In the genomic region with DNA sequence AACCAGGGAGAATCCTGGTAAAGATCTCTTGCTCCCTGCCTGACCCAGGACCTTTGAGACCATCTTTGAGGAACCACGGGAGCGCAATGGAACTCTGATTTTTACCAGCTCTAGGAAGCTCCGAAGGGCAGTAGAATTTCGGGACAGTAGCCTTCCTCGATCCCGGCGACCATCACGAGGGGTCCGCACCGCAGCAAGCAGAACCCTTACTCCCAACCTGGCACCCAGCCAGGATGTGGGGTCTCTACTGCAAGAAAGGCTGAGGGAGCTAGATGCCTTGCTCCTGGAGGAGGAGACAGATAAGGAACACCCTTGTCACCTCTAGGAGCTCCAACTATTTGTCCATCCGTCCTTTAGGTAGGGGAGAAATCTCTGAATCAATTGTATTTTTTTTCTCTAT, we compare ENCODE assay signal across 12 mouse cellular contexts. TPM values are rescaled to one million over a fixed set of nuclear protein-coding genes. Genes with fewer than 3 reads are reported as not detected.
A peak's percentile ranks its signal among the peaks of the same experiment; 100 is the strongest.
DNase-seq lines count a peak whose midpoint lies in the region; ATAC-seq and TF ChIP-seq lines count a peak whose summit lies in the region.
"Had no signal": no experiment of that assay in that cellular context is flagged by ENCODE, and none has a peak within 500 bp of the region (broad histone marks: within the 10 kb centered on the region; RNA-seq: fewer than 3 reads in every experiment).

No protein-coding gene starts in this region.

- no peak overlapping the region for H3K27ac ChIP-seq in cerebellum, adult 2 months (ENCODE audit: insufficient read depth, low read length)
- H3K27ac ChIP-seq in liver, embryonic 14.5 days, result no peak overlapping the region

- TF ChIP-seq POLR2A in cerebellum, adult 2 months (IDR thresholded peaks at IDR 0.05; ENCODE audit: borderline replicate concordance, insufficient read depth, low read length), result no peak

- TF ChIP-seq EP300 in liver, embryonic 14.5 days (IDR thresholded peaks at IDR 0.05; ENCODE audit: low read depth), result no peak

- 91% methylated on average over 11 of the region's 11 CpGs for WGBS in cerebellum, adult 2 months
- WGBS in liver, embryonic 14.5 days (ENCODE audit: insufficient replicate concordance), result 92% methylated on average over 11 of the region's 11 CpGs

- H3K9ac ChIP-seq in liver, embryonic 14.5 days (replicated peaks), result no peak overlapping the region

- DNase-seq in kidney, adult 8-10 months, result peak; percentile 29 to 44
- no peak for DNase-seq in kidney, adult 18-20 months
- DNase-seq in cerebellum, adult 11-12 months, result peak; percentile 80
- peak; percentile 44 to 47 for DNase-seq in cerebellum, adult 2 months
- no peak for DNase-seq in liver, embryonic 14.5 days (ENCODE audit: low read depth in 3 of 3, low spot score in 3 of 3)
- no peak for DNase-seq in urinary bladder, postnatal 4 days (ENCODE audit: low spot score in 2 of 2)
- DNase-seq: right cerebral cortex, postnatal 25 days had no signal

- no peak overlapping the region for H3K4me3 ChIP-seq in cerebellum, adult 2 months (replicated peaks; ENCODE audit: insufficient read depth, low read depth, low read length)
- peak overlapping the region in 1 of 2 experiments; percentile 100; a peak in 1 of 4 replicates for H3K4me3 ChIP-seq in liver, embryonic 14.5 days (ENCODE audit: insufficient read depth in 1 of 2, low read depth in 2 of 2, low read length in 2 of 2)

- H3K27me3 ChIP-seq in cerebellum, adult 2 months (ENCODE audit: control insufficient read depth, insufficient read depth, low read length), result no peaks in the 10 kb centered on the region
- H3K27me3 ChIP-seq in liver, embryonic 14.5 days (ENCODE audit: control insufficient read depth, insufficient read depth, low read length), result no peaks in the 10 kb centered on the region
- H3K27me3 ChIP-seq: heart, embryonic 12.5 days; midbrain, embryonic 15.5 days; neural tube, embryonic 15.5 days had no signal

- ATAC-seq in liver, embryonic 14.5 days (ENCODE audit: insufficient read depth), result no peak
- ATAC-seq in megakaryocyte progenitor cell, adult 5-6 weeks (replicated peaks; ENCODE audit: poor library complexity), result no peak
- ATAC-seq: lung, postnatal 0 days; midbrain, embryonic 15.5 days had no signal

- peaks cover 40% of the 10 kb centered on the region for H3K36me3 ChIP-seq in liver, embryonic 14.5 days (replicated peaks; ENCODE audit: control insufficient read depth, insufficient read depth, low read depth)

- TF ChIP-seq CTCF in cerebellum, adult 2 months (IDR thresholded peaks at IDR 0.05; ENCODE audit: borderline replicate concordance, insufficient read depth, low read depth, low read length), result no peak
- no peak for TF ChIP-seq CTCF in liver, embryonic 14.5 days (IDR thresholded peaks at IDR 0.05; ENCODE audit: low read depth)

- peak overlapping the region; percentile 97 for H3K4me2 ChIP-seq in liver, embryonic 14.5 days (ENCODE audit: low read depth)

- H3K4me1 ChIP-seq in cerebellum, adult 2 months (ENCODE audit: control insufficient read depth, insufficient read depth, low read length), result peaks cover 8% of the 10 kb centered on the region; the same call in 1 of the 2 replicates
- H3K4me1 ChIP-seq in liver, embryonic 14.5 days (replicated peaks; ENCODE audit: control insufficient read depth in 2 of 2, insufficient read depth in 2 of 2, low read length in 1 of 2), result peaks cover 30 to 33% of the 10 kb centered on the region in 2 experiments

- H3K9me3 ChIP-seq in liver, embryonic 14.5 days (ENCODE audit: control insufficient read depth, low read length), result no peaks in the 10 kb centered on the region
- H3K9me3 ChIP-seq: heart, embryonic 12.5 days; midbrain, embryonic 15.5 days; neural tube, embryonic 15.5 days had no signal

RNA-seq across cellular contexts. Expression of a gene that starts 2.7 kb away (rescaled TPM):
- polyA plus RNA-seq in cerebellum, adult 2 months (2012; rRNA removed), result 35.5 and 37.2 TPM in 2 replicates
- polyA plus RNA-seq in liver, embryonic 14.5 days (2012; rRNA removed), result 7.3 and 9.8 TPM in 2 replicates
- 4.2 and 4.7 TPM in 2 replicates for polyA plus RNA-seq in liver, embryonic 14.5 days (2014; fragmentation: Nextera tagmentation; extraction: Ambion mirVana)
- total RNA-seq in megakaryocyte progenitor cell, adult 5-6 weeks (2015), result 90.7 and 101 TPM in 2 replicates
- 19.5 and 20.0 TPM in 2 replicates for total RNA-seq in megakaryocyte progenitor cell, adult 5-6 weeks (2017)

RNA-seq across cellular contexts. Expression of a gene that starts 16.9 kb away (rescaled TPM):
- 57.9 and 66.1 TPM in 2 replicates for polyA plus RNA-seq in cerebellum, adult 2 months (2012; rRNA removed)
- polyA plus RNA-seq in liver, embryonic 14.5 days (2012; rRNA removed), result 21.2 and 22.9 TPM in 2 replicates
- 20.3 and 23.2 TPM in 2 replicates for polyA plus RNA-seq in liver, embryonic 14.5 days (2014; fragmentation: Nextera tagmentation; extraction: Ambion mirVana)
- total RNA-seq in megakaryocyte progenitor cell, adult 5-6 weeks (2015), result 74.8 and 85.3 TPM in 2 replicates
- 22.6 and 27.2 TPM in 2 replicates for total RNA-seq in megakaryocyte progenitor cell, adult 5-6 weeks (2017)

RNA-seq across cellular contexts. Expression of a gene that starts 27.4 kb away (rescaled TPM):
- 6.8 and 6.9 TPM in 2 replicates for polyA plus RNA-seq in cerebellum, adult 2 months (2012; rRNA removed)
- 1.8 and 2.1 TPM in 2 replicates for polyA plus RNA-seq in liver, embryonic 14.5 days (2012; rRNA removed)
- polyA plus RNA-seq in liver, embryonic 14.5 days (2014; fragmentation: Nextera tagmentation; extraction: Ambion mirVana), result 1.3 and 1.4 TPM in 2 replicates
- 2.2 and 2.3 TPM in 2 replicates for total RNA-seq in megakaryocyte progenitor cell, adult 5-6 weeks (2015)
- 1.2 and 3.0 TPM in 2 replicates for total RNA-seq in megakaryocyte progenitor cell, adult 5-6 weeks (2017)

RNA-seq across cellular contexts. Expression of a gene that starts 35.4 kb away (rescaled TPM):
- 32.2 and 36.2 TPM in 2 replicates for polyA plus RNA-seq in cerebellum, adult 2 months (2012; rRNA removed)
- 3.7 TPM in 2 replicates for polyA plus RNA-seq in liver, embryonic 14.5 days (2012; rRNA removed)
- polyA plus RNA-seq in liver, embryonic 14.5 days (2014; fragmentation: Nextera tagmentation; extraction: Ambion mirVana), result 10.3 and 14.7 TPM in 2 replicates
- 64.0 and 78.0 TPM in 2 replicates for total RNA-seq in megakaryocyte progenitor cell, adult 5-6 weeks (2015)
- 20.6 and 24.1 TPM in 2 replicates for total RNA-seq in megakaryocyte progenitor cell, adult 5-6 weeks (2017)

RNA-seq across cellular contexts. Expression of a gene that starts 43.0 kb away (rescaled TPM):
- 18.6 and 19.5 TPM in 2 replicates for polyA plus RNA-seq in cerebellum, adult 2 months (2012; rRNA removed)
- 5.2 and 6.0 TPM in 2 replicates for polyA plus RNA-seq in liver, embryonic 14.5 days (2012; rRNA removed)
- polyA plus RNA-seq in liver, embryonic 14.5 days (2014; fragmentation: Nextera tagmentation; extraction: Ambion mirVana), result 4.7 and 5.2 TPM in 2 replicates
- 26.3 and 26.8 TPM in 2 replicates for total RNA-seq in megakaryocyte progenitor cell, adult 5-6 weeks (2015)
- 4.8 and 5.9 TPM in 2 replicates for total RNA-seq in megakaryocyte progenitor cell, adult 5-6 weeks (2017)

Comparison
In these comparisons a context has a peak if more than half of its experiments do, and no peak if none do; other contexts are left out.
1. DNase-seq: peak in kidney, adult 8-10 months (2 of 2), cerebellum, adult 11-12 months (single experiment) and cerebellum, adult 2 months (2 of 2); none in kidney, adult 18-20 months (single experiment), liver, embryonic 14.5 days (0 of 3) and urinary bladder, postnatal 4 days (0 of 2).